9 mouse cellular contexts compared by ENCODE assay signal in genomic region chr5:24995576-24996100, GRCm38 (mm10).
DNase-seq lines count a peak whose midpoint lies in the region; ATAC-seq and TF ChIP-seq lines count a peak whose summit lies in the region.
"Had no signal": no experiment of that assay in that cellular context is flagged by ENCODE, and none has a peak within 500 bp of the region (broad histone marks: within the 10 kb centered on the region; RNA-seq: fewer than 3 reads in every experiment).

No protein-coding gene starts in this region.

- no peaks in the 10 kb centered on the region for H3K9me3 ChIP-seq in liver, embryonic 11.5 days (ENCODE audit: control insufficient read depth, low read length)
- no peaks in the 10 kb centered on the region for H3K9me3 ChIP-seq in intestine, postnatal 0 days (ENCODE audit: control insufficient read depth)
- H3K9me3 ChIP-seq in liver, postnatal 0 days (ENCODE audit: low read length): no peaks in the 10 kb centered on the region
- H3K9me3 ChIP-seq: liver, embryonic 13.5 days had no signal

- no peak overlapping the region for H3K27ac ChIP-seq in liver, embryonic 11.5 days (ENCODE audit: low read depth, low read length)
- peak overlapping the region; percentile 17 for H3K27ac ChIP-seq in intestine, postnatal 0 days (ENCODE audit: low read depth, low read length)
- no peak overlapping the region for H3K27ac ChIP-seq in liver, postnatal 0 days (ENCODE audit: low read depth)
- H3K27ac ChIP-seq: liver, embryonic 13.5 days had no signal

- no peaks in the 10 kb centered on the region for H3K36me3 ChIP-seq in liver, embryonic 11.5 days (ENCODE audit: control insufficient read depth, insufficient read depth, low read length)
- H3K36me3 ChIP-seq in intestine, postnatal 0 days (ENCODE audit: control insufficient read depth, insufficient read depth): 0 out of 2 replicates have a peak, but pooled peaks cover 7% of the 10 kb centered on the region
- H3K36me3 ChIP-seq in liver, postnatal 0 days (replicated peaks; ENCODE audit: insufficient read depth, low read length): no peaks in the 10 kb centered on the region
- H3K36me3 ChIP-seq: liver, embryonic 13.5 days had no signal

- H3K4me1 ChIP-seq in liver, embryonic 11.5 days (replicated peaks; ENCODE audit: control insufficient read depth, insufficient read depth, low read length): no peaks in the 10 kb centered on the region; the same call in 1 of the 2 replicates
- H3K4me1 ChIP-seq in intestine, postnatal 0 days (replicated peaks; ENCODE audit: control insufficient read depth, insufficient read depth, low read length): no peaks in the 10 kb centered on the region
- H3K4me1 ChIP-seq in liver, postnatal 0 days (ENCODE audit: insufficient read depth): peaks cover 2% of the 10 kb centered on the region

- no peak for DNase-seq in liver, embryonic 11.5 days (ENCODE audit: low spot score)
- no peak for DNase-seq in liver
- DNase-seq in cerebellum, postnatal 25 days: peak; percentile 63 to 69
- no peak for DNase-seq in liver, postnatal 0 days
- peak; percentile 73 to 87 for DNase-seq in right cerebral cortex, postnatal 10 days (ENCODE audit: low spot score in 2 of 2)
- no peak for DNase-seq in B cell, adult 2 months
- DNase-seq: liver, embryonic 13.5 days had no signal

- no peak overlapping the region for H3K9ac ChIP-seq in liver, embryonic 11.5 days (ENCODE audit: low read depth, low read length)
- H3K9ac ChIP-seq in intestine, postnatal 0 days (ENCODE audit: low read depth, low read length): no peak overlapping the region; the same call in 1 of the 2 replicates
- H3K9ac ChIP-seq in liver, postnatal 0 days (replicated peaks): no peak overlapping the region
- H3K9ac ChIP-seq: liver, embryonic 13.5 days had no signal

- peak overlapping the region; percentile 22; the same call in 1 of the 2 replicates for H3K4me2 ChIP-seq in liver, embryonic 11.5 days
- H3K4me2 ChIP-seq in intestine, postnatal 0 days (replicated peaks; ENCODE audit: low read depth): peak overlapping the region; percentile 57
- 0 out of 2 replicates have a peak overlapping the region, but pooled peaks have one; percentile 13 for H3K4me2 ChIP-seq in liver, postnatal 0 days (ENCODE audit: low read depth, low read length)
- H3K4me2 ChIP-seq: liver, embryonic 13.5 days had no signal

- TF ChIP-seq EP300 in liver, postnatal 0 days (IDR thresholded peaks at IDR 0.05; ENCODE audit: low read depth): no peak

- no peaks in the 10 kb centered on the region for H3K27me3 ChIP-seq in liver, embryonic 11.5 days (replicated peaks; ENCODE audit: control insufficient read depth, insufficient read depth, low read length)
- H3K27me3 ChIP-seq in intestine, postnatal 0 days (replicated peaks; ENCODE audit: control insufficient read depth, insufficient read depth, low read length): no peaks in the 10 kb centered on the region
- no peaks in the 10 kb centered on the region for H3K27me3 ChIP-seq in liver, postnatal 0 days (ENCODE audit: insufficient read depth, low read length)
- H3K27me3 ChIP-seq: liver, embryonic 13.5 days had no signal

- ATAC-seq in liver, embryonic 11.5 days (replicated peaks; ENCODE audit: low FRiP score): peak; percentile 49; the same call in 1 of the 2 replicates
- ATAC-seq in granulocyte monocyte progenitor cell, adult 5-6 weeks (replicated peaks; ENCODE audit: poor library complexity, severe bottlenecking): peak; percentile 26; the same call in 1 of the 2 replicates
- ATAC-seq in intestine, postnatal 0 days: peak; percentile 52
- ATAC-seq in liver, postnatal 0 days: 0 out of 2 replicates have a peak, but pooled peaks have one; percentile 7

- no peak for TF ChIP-seq CTCF in intestine, postnatal 0 days (IDR thresholded peaks at IDR 0.05; ENCODE audit: low read depth)
- no peak for TF ChIP-seq CTCF in liver, postnatal 0 days (IDR thresholded peaks at IDR 0.05; ENCODE audit: low read depth)

- 58% methylated on average over 13 of the region's 13 CpGs for WGBS in liver, embryonic 11.5 days
- WGBS in intestine, postnatal 0 days: 32% methylated on average over 13 of the region's 13 CpGs
- WGBS in liver, postnatal 0 days (ENCODE audit: insufficient replicate concordance): 52% methylated on average over 13 of the region's 13 CpGs

- H3K4me3 ChIP-seq in liver, embryonic 11.5 days (ENCODE audit: low read depth, low read length): no peak overlapping the region
- H3K4me3 ChIP-seq in intestine, postnatal 0 days (ENCODE audit: low read depth, low read length): peak overlapping the region; percentile 26; the same call in 1 of the 2 replicates
- no peak overlapping the region for H3K4me3 ChIP-seq in liver, postnatal 0 days (ENCODE audit: low read depth, low read length)
- H3K4me3 ChIP-seq: liver, embryonic 13.5 days had no signal

Comparison
In these comparisons a context has a peak if more than half of its experiments do, and no peak if none do; other contexts are left out.
1. DNase-seq: peak in cerebellum, postnatal 25 days (2 of 2) and right cerebral cortex, postnatal 10 days (2 of 2); none in liver, embryonic 11.5 days (single experiment), liver (single experiment), liver, postnatal 0 days (single experiment) and B cell, adult 2 months (0 of 2).
2. Peak in every context shown above with its lines, with median percentiles within 50 percentile points of each other: ATAC-seq and H3K4me2 ChIP-seq.